Mouse (Mus musculus): Measurements from ENCODE around the gene Ctnnbl1. TPM values are rescaled to one million over a fixed set of nuclear protein-coding genes. Genes with fewer than 3 reads are reported as not detected.
A peak's percentile ranks its signal among the peaks of the same experiment; 100 is the strongest.

The Ctnnbl1 gene
- polyA plus RNA-seq, 1 experiment from 2014 or later, result 53.0 TPM

DNA sequence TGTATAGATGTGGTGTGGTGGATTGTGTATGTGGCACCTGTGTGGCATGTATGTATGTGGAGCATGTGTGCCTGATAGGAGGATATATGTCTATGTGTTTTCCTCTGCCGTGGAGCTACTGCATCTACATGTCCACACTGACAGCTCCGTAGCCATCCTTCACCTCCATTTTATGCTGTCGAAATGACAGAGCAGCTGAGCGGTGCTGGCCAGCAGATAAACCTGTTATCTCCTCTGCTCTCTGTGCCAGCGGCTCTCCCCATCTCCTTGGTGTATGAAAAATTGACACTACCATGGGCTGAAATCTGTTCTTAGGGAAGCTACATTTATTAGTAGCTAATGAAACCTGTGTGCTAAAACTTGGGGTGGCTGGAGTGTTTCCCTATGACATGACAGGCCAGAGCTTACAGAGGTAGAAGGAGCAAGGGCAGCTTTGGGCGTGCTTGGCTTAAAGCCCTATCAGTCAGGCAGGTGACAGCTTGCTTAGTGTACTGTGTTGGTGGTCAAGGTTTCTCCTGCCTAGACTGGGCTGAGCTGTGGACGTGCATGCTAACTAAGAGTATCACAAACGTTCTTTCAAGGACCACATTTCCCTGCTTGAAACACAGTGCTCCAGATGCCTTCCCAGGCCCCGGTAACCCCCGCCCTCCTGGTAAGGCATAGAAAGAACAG lies 124.2 kb downstream of the Ctnnbl1 start:
- H3K36me3 ChIP-seq (ENCODE audit: control insufficient read depth, insufficient read depth, low read length), result no peaks in the 10 kb centered on the region
- WGBS, result 61% methylated on average over 10 of the region's 10 CpGs
- H3K27me3 ChIP-seq (replicated peaks; ENCODE audit: control insufficient read depth, insufficient read depth, low read length), result no peaks in the 10 kb centered on the region
- H3K9me3 ChIP-seq (ENCODE audit: control insufficient read depth, low read length), result no peaks in the 10 kb centered on the region
- H3K4me3 ChIP-seq (ENCODE audit: low read length), result no peak overlapping the region
- H3K9ac ChIP-seq (ENCODE audit: low read depth, low read length), result no peak overlapping the region
- peaks cover 8% of the 10 kb centered on the region for H3K4me1 ChIP-seq (ENCODE audit: control insufficient read depth, insufficient read depth, low read depth, low read length)
- H3K27ac ChIP-seq (ENCODE audit: low read depth, low read length), result no peak overlapping the region
- ATAC-seq, result no peak
- H3K4me2 ChIP-seq (ENCODE audit: low read length), result no peak overlapping the region

DNA sequence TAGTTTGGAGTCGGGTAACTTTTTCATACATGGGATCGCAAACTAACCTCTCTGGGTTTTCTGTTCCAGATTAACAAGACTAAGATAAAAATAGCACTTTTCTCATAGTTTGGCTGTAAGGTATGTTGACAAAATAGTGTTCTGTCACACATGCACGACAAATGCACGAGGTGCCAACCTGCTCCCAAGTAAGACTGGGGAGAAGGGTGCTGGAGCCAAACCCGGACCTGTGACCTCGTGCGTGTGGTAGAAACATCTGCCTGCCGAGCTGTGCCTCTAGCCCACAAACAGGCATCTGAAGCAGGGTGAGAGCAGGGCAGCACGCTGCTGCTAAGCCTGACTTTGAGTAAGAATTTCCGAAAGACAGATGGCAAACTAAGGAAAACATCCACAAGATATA lies 125.1 kb downstream of the Ctnnbl1 start:
- H3K9ac ChIP-seq (ENCODE audit: low read depth, low read length), result no peak overlapping the region
- no peaks in the 10 kb centered on the region for H3K9me3 ChIP-seq (ENCODE audit: control insufficient read depth, low read length)
- no peak for ATAC-seq
- peaks cover 8% of the 10 kb centered on the region for H3K4me1 ChIP-seq (ENCODE audit: control insufficient read depth, insufficient read depth, low read depth, low read length)
- H3K27me3 ChIP-seq (replicated peaks; ENCODE audit: control insufficient read depth, insufficient read depth, low read length), result no peaks in the 10 kb centered on the region
- H3K4me2 ChIP-seq (ENCODE audit: low read length), result no peak overlapping the region
- no peak overlapping the region for H3K27ac ChIP-seq (ENCODE audit: low read depth, low read length)
- no peaks in the 10 kb centered on the region for H3K36me3 ChIP-seq (ENCODE audit: control insufficient read depth, insufficient read depth, low read length)
- 82% methylated on average over 10 of the region's 10 CpGs for WGBS
- H3K4me3 ChIP-seq (ENCODE audit: low read length), result no peak overlapping the region

DNA sequence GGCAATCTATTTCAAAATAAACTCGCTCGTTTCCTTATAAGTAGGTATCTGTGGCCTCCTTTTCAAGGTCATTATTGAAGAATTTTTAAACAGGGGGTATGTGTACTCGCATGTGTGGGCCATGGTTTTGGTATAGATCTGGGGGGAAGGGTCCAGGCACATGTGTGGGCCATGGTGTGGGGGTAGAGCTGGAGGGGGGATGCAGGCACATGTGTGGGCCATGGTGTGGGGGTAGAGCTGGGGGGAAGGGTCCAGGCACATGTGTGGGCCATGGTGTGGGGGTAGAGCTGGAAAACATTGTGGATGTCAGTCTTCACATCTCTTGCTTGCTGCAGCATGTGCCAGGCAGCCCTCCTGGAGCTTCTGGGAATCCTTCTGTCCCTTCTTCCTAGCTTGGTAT lies 129.9 kb downstream of the Ctnnbl1 start:
- H3K27ac ChIP-seq (ENCODE audit: low read depth, low read length), result no peak overlapping the region
- no peak for ATAC-seq

DNA sequence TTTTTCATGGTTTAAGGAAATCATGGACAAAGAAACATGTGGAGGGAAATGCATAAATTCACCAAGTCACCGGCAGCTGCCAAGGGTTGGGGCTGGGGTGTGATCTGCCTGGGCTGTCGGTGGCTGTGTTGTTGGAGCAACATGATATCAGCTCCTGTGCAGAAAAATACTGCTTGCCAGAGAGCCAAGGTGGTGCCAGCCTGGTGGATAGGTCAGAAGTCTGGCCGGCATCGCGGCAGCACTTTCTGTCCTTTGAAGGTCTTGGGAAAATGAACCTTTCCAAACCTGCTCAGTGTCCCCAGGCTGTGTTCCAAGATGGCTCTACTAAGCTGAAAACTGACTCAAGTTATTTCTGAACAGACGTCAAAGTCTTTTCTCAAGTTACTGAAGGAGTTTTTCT lies 133.0 kb downstream of the Ctnnbl1 start:
- Histone ChIP-seq H3K4me2 (ENCODE audit: low read length) (no peak overlapping the region), H3K9me3 (ENCODE audit: control insufficient read depth, low read length) (no peaks in the 10 kb centered on the region), H3K27me3 (replicated peaks; ENCODE audit: control insufficient read depth, insufficient read depth, low read length) (no peaks in the 10 kb centered on the region), H3K4me3 (ENCODE audit: low read length) (no peak overlapping the region), H3K9ac (ENCODE audit: low read depth, low read length) (no peak overlapping the region), H3K4me1 (ENCODE audit: control insufficient read depth, insufficient read depth, low read depth, low read length) (peaks cover 6% of the 10 kb centered on the region), H3K27ac (ENCODE audit: low read depth, low read length) (no peak overlapping the region), H3K36me3 (ENCODE audit: control insufficient read depth, insufficient read depth, low read length) (peaks cover 5% of the 10 kb centered on the region; the same call in 1 of the 2 replicates)
- ATAC-seq, result no peak
- WGBS, result 78% methylated on average over 6 of the region's 6 CpGs

More for the DNA sequence above, 129.9 kb downstream of the Ctnnbl1 start:
- no peak overlapping the region for H3K9ac ChIP-seq (ENCODE audit: low read depth, low read length)
- no peaks in the 10 kb centered on the region for H3K9me3 ChIP-seq (ENCODE audit: control insufficient read depth, low read length)
- H3K4me2 ChIP-seq (ENCODE audit: low read length), result no peak overlapping the region
- H3K27me3 ChIP-seq (replicated peaks; ENCODE audit: control insufficient read depth, insufficient read depth, low read length), result no peaks in the 10 kb centered on the region
- 92% methylated on average over 3 of the region's 3 CpGs for WGBS
- no peaks in the 10 kb centered on the region; the same call in 1 of the 2 replicates for H3K4me1 ChIP-seq (ENCODE audit: control insufficient read depth, insufficient read depth, low read depth, low read length)
- peaks cover 5% of the 10 kb centered on the region; the same call in 1 of the 2 replicates for H3K36me3 ChIP-seq (ENCODE audit: control insufficient read depth, insufficient read depth, low read length)
- no peak overlapping the region for H3K4me3 ChIP-seq (ENCODE audit: low read length)

DNA sequence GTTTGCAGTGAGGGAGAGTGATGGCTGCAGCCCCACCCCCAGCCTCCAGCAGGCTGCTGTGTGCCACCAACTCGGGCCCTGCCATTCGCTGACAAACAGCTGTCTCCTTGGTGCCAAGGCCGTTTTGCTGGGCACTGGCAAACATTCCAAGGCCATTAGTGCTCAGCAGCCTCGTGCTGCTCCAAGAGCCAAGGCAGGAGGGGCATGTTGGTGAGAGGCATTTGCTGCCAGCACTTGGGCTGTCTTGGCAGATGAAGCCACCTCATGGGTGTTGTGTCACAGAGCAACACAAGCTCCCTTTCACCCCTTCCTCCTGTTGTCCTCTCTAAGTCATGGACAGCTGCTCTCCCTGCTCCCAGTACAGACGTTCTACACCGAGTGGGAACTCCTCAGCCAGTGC lies 136.0 kb downstream of the Ctnnbl1 start:
- peak; percentile 72 for ATAC-seq
- Histone ChIP-seq H3K4me1 (ENCODE audit: control insufficient read depth, insufficient read depth, low read depth, low read length) (peaks cover 10% of the 10 kb centered on the region), H3K4me3 (ENCODE audit: low read length) (no peak overlapping the region), H3K4me2 (ENCODE audit: low read length) (no peak overlapping the region), H3K9me3 (ENCODE audit: control insufficient read depth, low read length) (no peaks in the 10 kb centered on the region), H3K27me3 (replicated peaks; ENCODE audit: control insufficient read depth, insufficient read depth, low read length) (no peaks in the 10 kb centered on the region), H3K36me3 (ENCODE audit: control insufficient read depth, insufficient read depth, low read length) (peaks cover 5% of the 10 kb centered on the region; the same call in 1 of the 2 replicates), H3K9ac (ENCODE audit: low read depth, low read length) (no peak overlapping the region), H3K27ac (ENCODE audit: low read depth, low read length) (no peak overlapping the region)
- 51% methylated on average over 6 of the region's 6 CpGs for WGBS

DNA sequence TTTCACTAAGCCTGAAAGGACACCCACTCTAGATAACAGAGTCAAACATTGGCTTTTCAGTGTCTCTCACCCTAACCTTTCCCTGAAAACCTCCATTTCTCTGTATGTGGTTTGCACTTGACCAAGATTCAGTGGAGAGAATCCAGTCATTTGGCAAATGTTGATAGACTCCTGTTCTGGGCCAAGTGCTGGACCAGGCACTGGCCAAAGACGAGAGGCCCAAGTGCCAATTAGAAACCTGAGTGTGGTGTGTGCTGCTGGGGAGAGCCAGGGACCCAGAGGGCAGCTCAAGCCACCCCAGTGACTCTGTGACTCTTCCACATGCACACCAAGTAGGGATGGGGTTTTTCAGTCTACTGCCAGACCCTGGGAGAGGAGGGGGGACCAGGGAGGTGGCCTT lies 136.5 kb downstream of the Ctnnbl1 start:
- no peak overlapping the region for H3K27ac ChIP-seq (ENCODE audit: low read depth, low read length)
- 58% methylated on average over 1 of the region's 1 CpGs for WGBS

DNA sequence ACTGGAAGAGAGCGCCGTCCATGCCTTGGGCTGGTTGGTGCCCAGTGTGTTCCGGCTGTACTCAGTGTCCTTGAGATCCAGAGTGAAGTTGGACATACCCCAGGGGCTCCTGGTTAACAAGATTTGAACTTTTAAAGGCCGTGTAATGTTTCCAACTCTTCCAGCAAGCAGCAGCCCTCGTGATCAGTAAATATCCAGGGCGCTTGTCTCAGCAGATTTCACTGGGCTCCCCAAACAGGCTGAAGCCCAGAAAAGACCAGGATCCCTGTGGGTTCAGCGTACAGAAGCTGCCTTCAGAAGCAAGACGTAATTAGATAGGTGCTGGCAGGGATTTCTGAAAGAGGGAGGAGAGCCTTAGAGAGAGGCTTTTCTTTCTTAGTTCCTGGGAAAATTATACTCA lies 137.9 kb downstream of the Ctnnbl1 start:
- H3K9me3 ChIP-seq (ENCODE audit: control insufficient read depth, low read length), result no peaks in the 10 kb centered on the region
- no peak overlapping the region for H3K9ac ChIP-seq (ENCODE audit: low read depth, low read length)
- H3K4me1 ChIP-seq (ENCODE audit: control insufficient read depth, insufficient read depth, low read depth, low read length), result peaks cover 11% of the 10 kb centered on the region
- WGBS, result 65% methylated on average over 8 of the region's 8 CpGs
- peaks cover 5% of the 10 kb centered on the region; the same call in 1 of the 2 replicates for H3K36me3 ChIP-seq (ENCODE audit: control insufficient read depth, insufficient read depth, low read length)
- no peak overlapping the region for H3K4me2 ChIP-seq (ENCODE audit: low read length)
- ATAC-seq, result no peak
- peak overlapping the region; percentile 0; the same call in 1 of the 2 replicates for H3K27ac ChIP-seq (ENCODE audit: low read depth, low read length)
- H3K27me3 ChIP-seq (replicated peaks; ENCODE audit: control insufficient read depth, insufficient read depth, low read length), result no peaks in the 10 kb centered on the region
- H3K4me3 ChIP-seq (ENCODE audit: low read length), result no peak overlapping the region

More for the DNA sequence above, 136.5 kb downstream of the Ctnnbl1 start:
- Histone ChIP-seq H3K27me3 (replicated peaks; ENCODE audit: control insufficient read depth, insufficient read depth, low read length) (no peaks in the 10 kb centered on the region), H3K4me3 (ENCODE audit: low read length) (no peak overlapping the region), H3K9me3 (ENCODE audit: control insufficient read depth, low read length) (no peaks in the 10 kb centered on the region), H3K9ac (ENCODE audit: low read depth, low read length) (no peak overlapping the region), H3K4me2 (ENCODE audit: low read length) (no peak overlapping the region), H3K4me1 (ENCODE audit: control insufficient read depth, insufficient read depth, low read depth, low read length) (peaks cover 11% of the 10 kb centered on the region), H3K36me3 (ENCODE audit: control insufficient read depth, insufficient read depth, low read length) (peaks cover 5% of the 10 kb centered on the region; the same call in 1 of the 2 replicates)
- ATAC-seq, result no peak

DNA sequence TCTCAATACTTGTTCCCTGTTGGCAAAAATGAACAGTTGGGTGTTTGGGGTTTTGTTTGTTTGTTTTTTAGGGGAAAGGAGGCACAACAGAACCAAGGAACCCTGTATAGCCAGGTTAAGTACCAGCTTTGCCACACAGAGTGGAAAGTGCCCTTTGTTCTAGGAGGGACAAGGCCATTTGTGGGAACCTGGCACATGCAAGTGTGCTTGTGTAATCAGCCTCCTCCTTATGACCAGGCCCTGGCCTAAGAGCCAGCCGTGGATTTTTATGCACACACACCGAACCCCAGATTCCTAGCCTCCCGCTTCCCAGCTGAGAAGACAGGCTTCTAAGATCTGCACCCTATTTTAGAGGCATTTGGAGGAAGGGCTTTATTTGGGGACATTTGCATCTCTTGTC lies 140.2 kb downstream of the Ctnnbl1 start:
- no peaks in the 10 kb centered on the region for H3K9me3 ChIP-seq (ENCODE audit: control insufficient read depth, low read length)
- no peak for ATAC-seq
- WGBS, result 96% methylated on average over 3 of the region's 3 CpGs
- H3K27me3 ChIP-seq (replicated peaks; ENCODE audit: control insufficient read depth, insufficient read depth, low read length), result no peaks in the 10 kb centered on the region
- H3K36me3 ChIP-seq (ENCODE audit: control insufficient read depth, insufficient read depth, low read length), result no peaks in the 10 kb centered on the region
- no peak overlapping the region for H3K9ac ChIP-seq (ENCODE audit: low read depth, low read length)
- no peak overlapping the region for H3K4me2 ChIP-seq (ENCODE audit: low read length)
- H3K4me3 ChIP-seq (ENCODE audit: low read length), result no peak overlapping the region
- H3K4me1 ChIP-seq (ENCODE audit: control insufficient read depth, insufficient read depth, low read depth, low read length), result peaks cover 19% of the 10 kb centered on the region
- no peak overlapping the region for H3K27ac ChIP-seq (ENCODE audit: low read depth, low read length)

DNA sequence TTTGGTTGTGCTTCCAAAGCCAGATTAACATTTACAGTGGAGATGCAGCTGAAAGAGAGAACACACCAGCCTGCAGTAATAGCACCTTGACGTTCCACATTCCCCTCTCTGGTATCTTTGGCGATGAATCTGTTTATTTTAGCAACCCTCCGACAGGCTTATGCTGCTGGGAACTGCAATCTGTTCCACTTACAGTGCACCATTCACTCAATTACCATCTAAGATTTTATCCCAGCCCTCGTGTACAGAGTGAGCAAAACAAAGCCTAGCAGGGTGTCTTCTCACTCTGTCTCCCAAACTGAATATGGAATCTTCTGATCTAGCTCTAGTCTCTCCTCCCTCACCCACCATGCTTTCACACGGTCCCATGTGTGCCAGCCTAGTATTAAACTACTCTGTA lies 140.8 kb downstream of the Ctnnbl1 start:
- WGBS, result 53% methylated on average over 5 of the region's 5 CpGs
- no peak overlapping the region for H3K27ac ChIP-seq (ENCODE audit: low read depth, low read length)

More for the DNA sequence above, 140.8 kb downstream of the Ctnnbl1 start:
- H3K4me3 ChIP-seq (ENCODE audit: low read length), result no peak overlapping the region
- peaks cover 18% of the 10 kb centered on the region for H3K4me1 ChIP-seq (ENCODE audit: control insufficient read depth, insufficient read depth, low read depth, low read length)
- H3K36me3 ChIP-seq (ENCODE audit: control insufficient read depth, insufficient read depth, low read length), result no peaks in the 10 kb centered on the region
- H3K9me3 ChIP-seq (ENCODE audit: control insufficient read depth, low read length), result no peaks in the 10 kb centered on the region
- ATAC-seq, result no peak
- no peaks in the 10 kb centered on the region for H3K27me3 ChIP-seq (replicated peaks; ENCODE audit: control insufficient read depth, insufficient read depth, low read length)
- no peak overlapping the region for H3K4me2 ChIP-seq (ENCODE audit: low read length)
- H3K9ac ChIP-seq (ENCODE audit: low read depth, low read length), result no peak overlapping the region

Measured in hindbrain, embryonic 16.5 days (tissue).